Mouse (Mus musculus): ENCODE measurements at regions not wholly inside any gene's neighbourhood (a gene's known extent, or its start where the extent isn't known, plus 50 kb on each side); places are given as distances from the start of the nearest gene placed in this dataset.

- H3K4me3 ChIP-seq (ENCODE audit: low read depth, low read length): no peak overlapping the region
- H3K9ac ChIP-seq (ENCODE audit: low read depth, low read length): no peak overlapping the region
- DNase-seq (ENCODE audit: low spot score) (no peak), ATAC-seq (replicated peaks; ENCODE audit: low FRiP score) (no peak)
- H3K9me3 ChIP-seq (ENCODE audit: control insufficient read depth, low read length): no peaks in the 10 kb centered on the region
- H3K27me3 ChIP-seq (replicated peaks; ENCODE audit: control insufficient read depth, insufficient read depth, low read length): no peaks in the 10 kb centered on the region
- H3K36me3 ChIP-seq (ENCODE audit: control insufficient read depth, insufficient read depth, low read length): no peaks in the 10 kb centered on the region
- H3K4me1 ChIP-seq (replicated peaks; ENCODE audit: control insufficient read depth, insufficient read depth, low read length): no peaks in the 10 kb centered on the region
- H3K27ac ChIP-seq (ENCODE audit: low read depth, low read length): no peak overlapping the region
- 49% methylated on average over 5 of the region's 5 CpGs for WGBS
- no peak overlapping the region for H3K4me2 ChIP-seq
Measured at GRCm38 (mm10) chr4:131159712-131160111, 215.5 kb downstream of the Matn1 start.

DNA sequence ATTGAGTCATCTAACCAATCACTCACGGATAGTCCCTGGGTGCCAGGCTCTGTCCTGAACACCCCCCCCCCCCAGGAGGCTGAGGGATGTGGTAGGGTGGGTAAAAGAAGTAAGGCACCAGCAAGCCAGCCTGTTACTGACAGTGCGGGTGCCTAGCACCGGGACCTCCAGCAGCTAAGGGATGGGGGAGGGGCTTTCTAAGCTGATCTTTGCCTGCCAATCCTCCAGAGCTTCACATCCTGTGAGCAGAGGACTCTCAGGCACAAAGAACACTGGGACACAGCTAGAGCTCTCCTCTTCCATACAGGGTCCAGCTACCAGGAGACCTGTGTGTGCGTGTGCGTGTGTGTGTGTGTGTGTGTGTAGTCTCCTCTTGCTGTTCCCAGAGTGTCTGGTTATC lies 215.9 kb downstream of the Matn1 start:
- no peak overlapping the region for H3K4me3 ChIP-seq (ENCODE audit: low read depth, low read length)
- no peak overlapping the region for H3K27ac ChIP-seq (ENCODE audit: low read depth, low read length)
- 35% methylated on average over 5 of the region's 5 CpGs for WGBS
- H3K4me2 ChIP-seq: no peak overlapping the region
- H3K9ac ChIP-seq (ENCODE audit: low read depth, low read length): no peak overlapping the region
- no peaks in the 10 kb centered on the region for H3K36me3 ChIP-seq (ENCODE audit: control insufficient read depth, insufficient read depth, low read length)
- no peaks in the 10 kb centered on the region for H3K9me3 ChIP-seq (ENCODE audit: control insufficient read depth, low read length)
- DNase-seq (ENCODE audit: low spot score) (no peak), ATAC-seq (replicated peaks; ENCODE audit: low FRiP score) (no peak)
- no peaks in the 10 kb centered on the region for H3K27me3 ChIP-seq (replicated peaks; ENCODE audit: control insufficient read depth, insufficient read depth, low read length)
- H3K4me1 ChIP-seq (replicated peaks; ENCODE audit: control insufficient read depth, insufficient read depth, low read length): no peaks in the 10 kb centered on the region

GRCm38 (mm10) chr4:131161501-131161900 lies 217.3 kb downstream of the Matn1 start:
- H3K9ac ChIP-seq (ENCODE audit: low read depth, low read length): no peak overlapping the region
- WGBS: 77% methylated on average over 9 of the region's 9 CpGs
- no peak overlapping the region for H3K4me3 ChIP-seq (ENCODE audit: low read depth, low read length)
- H3K9me3 ChIP-seq (ENCODE audit: control insufficient read depth, low read length): no peaks in the 10 kb centered on the region
- H3K27me3 ChIP-seq (replicated peaks; ENCODE audit: control insufficient read depth, insufficient read depth, low read length): no peaks in the 10 kb centered on the region
- ATAC-seq (replicated peaks; ENCODE audit: low FRiP score) (no peak), DNase-seq (ENCODE audit: low spot score) (no peak)
- H3K27ac ChIP-seq (ENCODE audit: low read depth, low read length): no peak overlapping the region
- no peaks in the 10 kb centered on the region for H3K36me3 ChIP-seq (ENCODE audit: control insufficient read depth, insufficient read depth, low read length)
- H3K4me1 ChIP-seq (replicated peaks; ENCODE audit: control insufficient read depth, insufficient read depth, low read length): no peaks in the 10 kb centered on the region
- no peak overlapping the region for H3K4me2 ChIP-seq

GRCm38 (mm10) chr4:131163782-131164315 lies 219.7 kb downstream of the Matn1 start:
- Histone ChIP-seq H3K9me3 (ENCODE audit: control insufficient read depth, low read length) (no peaks in the 10 kb centered on the region), H3K9ac (ENCODE audit: low read depth, low read length) (no peak overlapping the region), H3K27me3 (replicated peaks; ENCODE audit: control insufficient read depth, insufficient read depth, low read length) (no peaks in the 10 kb centered on the region), H3K4me1 (replicated peaks; ENCODE audit: control insufficient read depth, insufficient read depth, low read length) (no peaks in the 10 kb centered on the region), H3K27ac (ENCODE audit: low read depth, low read length) (no peak overlapping the region), H3K36me3 (ENCODE audit: control insufficient read depth, insufficient read depth, low read length) (no peaks in the 10 kb centered on the region), H3K4me2 (no peak overlapping the region), H3K4me3 (ENCODE audit: low read depth, low read length) (no peak overlapping the region)
- no peak for DNase-seq (ENCODE audit: low spot score)
- no peak for ATAC-seq (replicated peaks; ENCODE audit: low FRiP score)
- 64% methylated on average over 7 of the region's 7 CpGs for whole genome bisulfite sequencing

- no peak for DNase-seq (ENCODE audit: low spot score)
- Histone ChIP-seq H3K9me3 (ENCODE audit: control insufficient read depth, low read length) (no peaks in the 10 kb centered on the region), H3K27ac (ENCODE audit: low read depth, low read length) (no peak overlapping the region), H3K9ac (ENCODE audit: low read depth, low read length) (no peak overlapping the region), H3K4me1 (replicated peaks; ENCODE audit: control insufficient read depth, insufficient read depth, low read length) (no peaks in the 10 kb centered on the region), H3K4me2 (no peak overlapping the region), H3K4me3 (ENCODE audit: low read depth, low read length) (no peak overlapping the region), H3K27me3 (replicated peaks; ENCODE audit: control insufficient read depth, insufficient read depth, low read length) (no peaks in the 10 kb centered on the region), H3K36me3 (ENCODE audit: control insufficient read depth, insufficient read depth, low read length) (no peaks in the 10 kb centered on the region)
- 75% methylated on average over 9 of the region's 9 CpGs for WGBS
- no peak for ATAC-seq (replicated peaks; ENCODE audit: low FRiP score)
Measured at GRCm38 (mm10) chr4:131166574-131167270, 222.5 kb downstream of the Matn1 start.

DNA sequence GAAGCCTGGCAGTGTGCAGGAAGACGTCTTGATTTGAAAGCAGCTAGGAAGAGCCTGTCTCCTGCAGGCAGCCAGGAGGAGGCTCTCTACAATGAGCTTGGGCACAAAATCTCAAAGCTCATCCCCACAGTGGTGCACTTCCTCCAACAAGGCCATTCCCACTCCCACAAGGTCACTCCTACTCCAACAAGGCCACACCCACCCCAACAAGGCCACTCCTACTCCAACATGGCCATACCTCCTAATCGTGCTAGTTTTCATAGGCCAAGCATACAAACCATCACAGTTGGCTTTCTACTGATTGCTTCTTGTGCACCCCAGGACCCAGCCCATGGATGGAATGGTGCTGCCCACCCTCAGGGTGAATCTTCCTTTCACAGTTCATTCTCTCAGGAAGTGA lies 223.7 kb downstream of the Matn1 start:
- no peak for ATAC-seq (replicated peaks; ENCODE audit: low FRiP score)
- Histone ChIP-seq H3K9ac (ENCODE audit: low read depth, low read length) (no peak overlapping the region), H3K4me3 (ENCODE audit: low read depth, low read length) (no peak overlapping the region), H3K4me1 (replicated peaks; ENCODE audit: control insufficient read depth, insufficient read depth, low read length) (no peaks in the 10 kb centered on the region), H3K27me3 (replicated peaks; ENCODE audit: control insufficient read depth, insufficient read depth, low read length) (no peaks in the 10 kb centered on the region), H3K36me3 (ENCODE audit: control insufficient read depth, insufficient read depth, low read length) (no peaks in the 10 kb centered on the region), H3K4me2 (no peak overlapping the region), H3K27ac (ENCODE audit: low read depth, low read length) (no peak overlapping the region), H3K9me3 (ENCODE audit: control insufficient read depth, low read length) (no peaks in the 10 kb centered on the region)
- DNase-seq (ENCODE audit: low spot score): no peak
- 76% methylated on average over 2 of the region's 2 CpGs for WGBS

DNA sequence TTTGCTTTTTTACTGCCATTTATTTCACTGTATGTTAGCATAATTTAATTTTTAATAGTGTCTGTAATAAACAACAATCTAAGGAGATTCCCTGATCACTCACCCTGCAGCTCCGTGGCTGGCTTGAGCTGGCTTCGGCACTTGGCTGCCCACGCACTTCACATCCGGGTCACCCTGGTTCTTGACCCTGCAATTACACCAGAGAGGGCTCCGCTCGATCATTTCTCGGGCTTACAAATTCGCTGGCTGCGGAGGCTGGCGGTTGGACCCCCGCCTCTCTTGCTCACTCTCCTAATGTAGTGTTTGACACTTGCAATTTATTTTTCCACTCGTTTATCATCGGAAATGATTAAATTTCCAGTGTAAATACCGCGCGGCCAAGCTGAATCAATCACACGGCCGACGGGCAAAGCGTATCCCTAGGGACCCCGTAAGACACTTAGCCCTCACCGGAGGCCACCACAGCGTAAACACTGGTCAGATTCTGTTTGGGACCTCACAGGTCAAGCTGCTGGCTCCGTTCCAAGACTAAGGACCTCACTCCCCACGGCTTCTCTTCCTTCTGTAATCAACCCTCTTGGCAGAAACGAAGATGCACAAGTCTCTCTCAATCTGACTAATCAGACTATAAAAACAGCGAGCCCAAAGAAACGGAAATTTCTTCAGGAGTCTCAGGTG lies 229.7 kb downstream of the Matn1 start:
- no peak for DNase-seq (ENCODE audit: low spot score)
- Histone ChIP-seq H3K4me2 (no peak overlapping the region; the same call in 1 of the 2 replicates), H3K27me3 (replicated peaks; ENCODE audit: control insufficient read depth, insufficient read depth, low read length) (no peaks in the 10 kb centered on the region), H3K36me3 (ENCODE audit: control insufficient read depth, insufficient read depth, low read length) (no peaks in the 10 kb centered on the region), H3K9ac (ENCODE audit: low read depth, low read length) (no peak overlapping the region), H3K9me3 (ENCODE audit: control insufficient read depth, low read length) (no peaks in the 10 kb centered on the region), H3K4me3 (ENCODE audit: low read depth, low read length) (no peak overlapping the region), H3K4me1 (replicated peaks; ENCODE audit: control insufficient read depth, insufficient read depth, low read length) (no peaks in the 10 kb centered on the region), H3K27ac (ENCODE audit: low read depth, low read length) (no peak overlapping the region)
- ATAC-seq (replicated peaks; ENCODE audit: low FRiP score): no peak
- WGBS: 76% methylated on average over 28 of the region's 28 CpGs

GRCm38 (mm10) chr4:131176701-131177100 lies 232.5 kb downstream of the Matn1 start:
- no peak overlapping the region for H3K4me3 ChIP-seq (ENCODE audit: low read depth, low read length)
- H3K9me3 ChIP-seq (ENCODE audit: control insufficient read depth, low read length): no peaks in the 10 kb centered on the region
- 56% methylated on average over 3 of the region's 3 CpGs for WGBS
- H3K4me1 ChIP-seq (replicated peaks; ENCODE audit: control insufficient read depth, insufficient read depth, low read length): no peaks in the 10 kb centered on the region
- H3K9ac ChIP-seq (ENCODE audit: low read depth, low read length): no peak overlapping the region
- no peaks in the 10 kb centered on the region for H3K36me3 ChIP-seq (ENCODE audit: control insufficient read depth, insufficient read depth, low read length)
- no peaks in the 10 kb centered on the region for H3K27me3 ChIP-seq (replicated peaks; ENCODE audit: control insufficient read depth, insufficient read depth, low read length)
- H3K27ac ChIP-seq (ENCODE audit: low read depth, low read length): no peak overlapping the region
- DNase-seq (ENCODE audit: low spot score): no peak
- H3K4me2 ChIP-seq: no peak overlapping the region
- no peak for ATAC-seq (replicated peaks; ENCODE audit: low FRiP score)

DNA sequence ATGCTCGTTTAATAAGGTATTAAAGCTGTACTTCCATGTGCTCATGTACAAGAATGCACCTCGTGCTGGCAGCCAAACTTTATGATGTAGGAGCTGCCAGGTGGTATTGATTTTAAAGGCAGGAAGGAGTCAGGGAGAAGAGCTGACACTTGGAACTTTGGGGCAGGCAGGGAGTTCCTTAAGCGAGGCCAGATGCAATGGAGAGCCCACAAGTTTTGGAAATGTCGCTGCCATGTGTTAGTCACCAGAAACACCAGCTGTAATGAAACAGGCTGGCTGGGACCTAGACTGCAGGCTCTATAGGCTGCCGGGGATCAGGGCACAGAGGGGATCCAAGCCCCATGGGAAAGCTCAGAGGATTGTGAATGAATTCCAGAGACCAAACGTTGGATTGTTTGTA lies 233.7 kb downstream of the Matn1 start:
- 49% methylated on average over 6 of the region's 6 CpGs for WGBS
- no peaks in the 10 kb centered on the region for H3K27me3 ChIP-seq (replicated peaks; ENCODE audit: control insufficient read depth, insufficient read depth, low read length)
- DNase-seq (ENCODE audit: low spot score) (no peak), ATAC-seq (replicated peaks; ENCODE audit: low FRiP score) (no peak)
- no peaks in the 10 kb centered on the region for H3K9me3 ChIP-seq (ENCODE audit: control insufficient read depth, low read length)
- H3K4me1 ChIP-seq (replicated peaks; ENCODE audit: control insufficient read depth, insufficient read depth, low read length): no peaks in the 10 kb centered on the region
- no peaks in the 10 kb centered on the region for H3K36me3 ChIP-seq (ENCODE audit: control insufficient read depth, insufficient read depth, low read length)
- no peak overlapping the region for H3K4me3 ChIP-seq (ENCODE audit: low read depth, low read length)
- no peak overlapping the region for H3K4me2 ChIP-seq
- no peak overlapping the region for H3K27ac ChIP-seq (ENCODE audit: low read depth, low read length)
- no peak overlapping the region for H3K9ac ChIP-seq (ENCODE audit: low read depth, low read length)
